Mouse (Mus musculus): ENCODE measurements around the gene Klk1b21. TPM values are rescaled to one million over a fixed set of nuclear protein-coding genes. Genes with fewer than 3 reads are reported as not detected.
"Not testable (repeated sequence)": the region's sequence is repeated elsewhere in the genome, so short reads cannot be mapped to it uniquely, and the experiment has no call there.

Gene Klk1b21
- polyA plus RNA-seq (2014; fragmentation: Nextera tagmentation; extraction: Ambion mirVana): not detected in 2 replicates

DNA sequence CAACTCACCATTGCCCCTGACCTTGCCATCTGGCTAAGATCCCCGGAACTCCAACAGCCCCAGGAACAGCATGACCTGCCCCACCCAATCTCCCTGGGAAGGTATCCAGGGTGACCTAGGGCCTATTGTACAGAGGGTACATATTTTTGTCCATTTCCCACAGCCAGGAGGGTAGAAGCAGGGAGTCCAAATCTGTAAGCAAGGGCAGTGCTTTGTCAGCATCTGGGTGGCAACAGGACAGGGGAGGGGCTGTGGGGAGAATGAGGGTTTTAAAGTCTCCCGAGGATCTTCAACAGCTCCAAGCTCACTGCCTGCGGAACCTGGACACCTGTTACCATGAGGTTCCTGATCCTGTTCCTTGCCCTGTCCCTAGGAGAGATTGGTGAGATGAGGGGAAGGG is at the start of gene Klk1b21:
Gene Klk1b21 (plus strand): TSS at position 301 of the 400 bp plus-strand sequence.
- not testable (repeated sequence) for H3K4me2 ChIP-seq; H3K36me3 ChIP-seq (ENCODE audit: control insufficient read depth, insufficient read depth, low read length); H3K9me3 ChIP-seq (ENCODE audit: control insufficient read depth, low read length); H3K4me3 ChIP-seq (ENCODE audit: low read depth, low read length); ATAC-seq (replicated peaks; ENCODE audit: low FRiP score); H3K4me1 ChIP-seq (replicated peaks; ENCODE audit: control insufficient read depth, insufficient read depth, low read length); H3K27ac ChIP-seq (ENCODE audit: low read depth, low read length); H3K9ac ChIP-seq (ENCODE audit: low read depth, low read length); H3K27me3 ChIP-seq (replicated peaks; ENCODE audit: control insufficient read depth, insufficient read depth, low read length); DNase-seq (ENCODE audit: low spot score)
- 63% methylated on average over 3 of the region's 3 CpGs for WGBS

DNA sequence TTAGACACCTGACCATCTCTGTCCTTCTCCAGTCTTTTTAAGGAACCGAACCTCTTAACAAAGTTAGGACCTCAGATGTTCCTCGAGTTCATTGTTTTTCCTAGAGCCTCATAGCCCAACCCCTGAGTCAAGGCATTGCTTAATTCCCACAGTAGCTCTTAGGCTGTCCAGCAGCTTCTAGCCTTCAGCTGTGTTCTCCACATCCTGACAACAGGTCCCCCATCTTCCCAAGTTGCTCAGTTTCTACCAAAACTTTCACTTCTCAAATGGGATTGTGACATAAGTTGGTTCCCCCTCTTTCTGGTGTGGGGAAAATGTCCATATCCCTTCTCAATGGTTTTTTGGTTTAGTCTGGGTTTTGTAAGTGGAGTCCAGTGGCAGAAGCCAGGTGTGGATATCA is 30.0 kb upstream of the Klk1b21 start:
- no peaks in the 10 kb centered on the region for H3K9me3 ChIP-seq (ENCODE audit: control insufficient read depth, low read length)
- H3K4me2 ChIP-seq: no peak overlapping the region
- H3K27ac ChIP-seq (ENCODE audit: low read depth, low read length): no peak overlapping the region
- no peak overlapping the region for H3K9ac ChIP-seq (ENCODE audit: low read depth, low read length)
- no peaks in the 10 kb centered on the region for H3K27me3 ChIP-seq (replicated peaks; ENCODE audit: control insufficient read depth, insufficient read depth, low read length)
- H3K36me3 ChIP-seq (ENCODE audit: control insufficient read depth, insufficient read depth, low read length): no peaks in the 10 kb centered on the region
- ATAC-seq (replicated peaks; ENCODE audit: low FRiP score) (no peak), DNase-seq (ENCODE audit: low spot score) (no peak)
- H3K4me1 ChIP-seq (replicated peaks; ENCODE audit: control insufficient read depth, insufficient read depth, low read length): no peaks in the 10 kb centered on the region
- 58% methylated on average over 2 of the region's 2 CpGs for WGBS
- no peak overlapping the region for H3K4me3 ChIP-seq (ENCODE audit: low read depth, low read length)

GRCm38 (mm10) chr7:44077703-44078102 is 24.4 kb upstream of the Klk1b21 start:
- no peak overlapping the region for H3K4me2 ChIP-seq
- no peaks in the 10 kb centered on the region for H3K27me3 ChIP-seq (replicated peaks; ENCODE audit: control insufficient read depth, insufficient read depth, low read length)
- DNase-seq (ENCODE audit: low spot score) (no peak), ATAC-seq (replicated peaks; ENCODE audit: low FRiP score) (no peak)
- H3K4me3 ChIP-seq (ENCODE audit: low read depth, low read length): no peak overlapping the region
- H3K27ac ChIP-seq (ENCODE audit: low read depth, low read length): no peak overlapping the region
- 88% methylated on average over 1 of the region's 1 CpGs for WGBS
- H3K36me3 ChIP-seq (ENCODE audit: control insufficient read depth, insufficient read depth, low read length): no peaks in the 10 kb centered on the region
- no peaks in the 10 kb centered on the region for H3K4me1 ChIP-seq (replicated peaks; ENCODE audit: control insufficient read depth, insufficient read depth, low read length)
- no peaks in the 10 kb centered on the region for H3K9me3 ChIP-seq (ENCODE audit: control insufficient read depth, low read length)
- no peak overlapping the region for H3K9ac ChIP-seq (ENCODE audit: low read depth, low read length)

- Histone ChIP-seq H3K9me3 (ENCODE audit: control insufficient read depth, low read length) (no peaks in the 10 kb centered on the region), H3K4me2 (no peak overlapping the region), H3K27ac (ENCODE audit: low read depth, low read length) (no peak overlapping the region), H3K4me1 (replicated peaks; ENCODE audit: control insufficient read depth, insufficient read depth, low read length) (no peaks in the 10 kb centered on the region), H3K36me3 (ENCODE audit: control insufficient read depth, insufficient read depth, low read length) (no peaks in the 10 kb centered on the region), H3K27me3 (replicated peaks; ENCODE audit: control insufficient read depth, insufficient read depth, low read length) (no peaks in the 10 kb centered on the region), H3K9ac (ENCODE audit: low read depth, low read length) (no peak overlapping the region), H3K4me3 (ENCODE audit: low read depth, low read length) (no peak overlapping the region)
- WGBS: 66% methylated on average over 1 of the region's 1 CpGs
- ATAC-seq (replicated peaks; ENCODE audit: low FRiP score) (no peak), DNase-seq (ENCODE audit: low spot score) (no peak)
These were observed 6.0 kb upstream of the Klk1b21 start for GRCm38 (mm10) chr7:44096111-44096510.

DNA sequence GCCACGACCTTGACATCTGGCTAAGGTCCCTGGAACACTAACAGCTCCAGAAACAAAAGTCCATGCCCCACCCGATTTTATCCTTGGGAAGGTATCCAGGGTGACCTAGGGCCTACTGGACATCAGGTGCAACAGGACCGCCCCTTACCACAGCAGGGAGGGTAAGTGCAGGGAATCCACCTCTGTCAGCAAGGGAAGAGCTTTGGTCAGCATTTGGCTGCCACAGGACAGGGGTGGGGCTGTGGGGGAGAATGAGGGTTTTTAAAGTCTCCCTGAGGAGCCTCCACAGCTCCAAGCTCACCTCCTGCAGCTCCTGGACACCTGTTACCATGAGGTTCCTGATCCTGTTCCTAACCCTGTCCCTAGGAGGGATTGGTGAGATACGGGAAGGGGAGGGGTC is 10.2 kb downstream of the Klk1b21 start, which contains the start of gene Klk1b22:
Gene Klk1b22 (plus strand): TSS at position 301 of the 400 bp plus-strand sequence.
- DNase-seq (ENCODE audit: low spot score): no peak
- Histone ChIP-seq H3K36me3 (ENCODE audit: control insufficient read depth, insufficient read depth, low read length) (no peaks in the 10 kb centered on the region), H3K27ac (ENCODE audit: low read depth, low read length) (no peak within 1 kb of the TSS), H3K4me3 (ENCODE audit: low read depth, low read length) (no peak within 1 kb of the TSS), H3K27me3 (replicated peaks; ENCODE audit: control insufficient read depth, insufficient read depth, low read length) (no peaks in the 10 kb centered on the region), H3K4me1 (replicated peaks; ENCODE audit: control insufficient read depth, insufficient read depth, low read length) (no peaks in the 10 kb centered on the region), H3K4me2 (no peak within 1 kb of the TSS), H3K9me3 (ENCODE audit: control insufficient read depth, low read length) (no peaks in the 10 kb centered on the region), H3K9ac (ENCODE audit: low read depth, low read length) (no peak within 1 kb of the TSS)
- ATAC-seq (replicated peaks; ENCODE audit: low FRiP score): no peak
- 61% methylated on average over 4 of the region's 4 CpGs for WGBS

DNA sequence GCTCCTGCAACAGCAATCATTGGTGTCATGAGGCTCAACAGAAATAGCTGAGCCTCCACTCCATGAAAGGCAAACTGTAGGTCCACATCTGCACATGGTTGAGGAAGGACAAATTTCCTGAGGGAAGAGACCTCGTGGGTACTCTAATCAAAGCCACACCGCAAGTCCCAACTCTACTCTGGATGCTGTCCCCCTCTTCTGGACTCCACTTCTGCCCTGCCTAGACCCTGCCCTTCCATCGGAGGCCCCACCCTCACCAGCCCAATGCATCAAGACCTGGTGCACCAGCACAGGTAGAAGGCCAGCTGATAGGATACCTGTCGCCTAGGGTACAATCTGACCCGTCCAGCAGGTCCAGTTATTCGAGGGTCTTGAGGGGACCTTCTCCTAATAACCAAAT is 21.3 kb downstream of the Klk1b21 start:
- no peak for ATAC-seq (replicated peaks; ENCODE audit: low FRiP score)
- H3K9ac ChIP-seq (ENCODE audit: low read depth, low read length): no peak overlapping the region
- no peaks in the 10 kb centered on the region for H3K27me3 ChIP-seq (replicated peaks; ENCODE audit: control insufficient read depth, insufficient read depth, low read length)
- no peak overlapping the region for H3K4me2 ChIP-seq
- 85% methylated on average over 6 of the region's 6 CpGs for WGBS
- no peak overlapping the region for H3K27ac ChIP-seq (ENCODE audit: low read depth, low read length)
- H3K36me3 ChIP-seq (ENCODE audit: control insufficient read depth, insufficient read depth, low read length): no peaks in the 10 kb centered on the region
- DNase-seq (ENCODE audit: low spot score): no peak
- no peaks in the 10 kb centered on the region for H3K4me1 ChIP-seq (replicated peaks; ENCODE audit: control insufficient read depth, insufficient read depth, low read length)
- no peak overlapping the region for H3K4me3 ChIP-seq (ENCODE audit: low read depth, low read length)
- H3K9me3 ChIP-seq (ENCODE audit: control insufficient read depth, low read length): no peaks in the 10 kb centered on the region

GRCm38 (mm10) chr7:44136467-44136866 is 34.3 kb downstream of the Klk1b21 start, which contains the start of gene Klk1b16:
Klk1b16 (plus strand) TSS chr7:44136767.
- Histone ChIP-seq H3K4me1 (replicated peaks; ENCODE audit: control insufficient read depth, insufficient read depth, low read length) (no peaks in the 10 kb centered on the region), H3K27ac (ENCODE audit: low read depth, low read length) (no peak within 1 kb of the TSS), H3K9ac (ENCODE audit: low read depth, low read length) (no peak within 1 kb of the TSS), H3K36me3 (ENCODE audit: control insufficient read depth, insufficient read depth, low read length) (no peaks in the 10 kb centered on the region), H3K4me3 (ENCODE audit: low read depth, low read length) (no peak within 1 kb of the TSS), H3K4me2 (no peak within 1 kb of the TSS), H3K9me3 (ENCODE audit: control insufficient read depth, low read length) (no peaks in the 10 kb centered on the region), H3K27me3 (replicated peaks; ENCODE audit: control insufficient read depth, insufficient read depth, low read length) (no peaks in the 10 kb centered on the region)
- WGBS: 80% methylated on average over 3 of the region's 3 CpGs
- DNase-seq (ENCODE audit: low spot score) (no peak), ATAC-seq (replicated peaks; ENCODE audit: low FRiP score) (no peak)

Other genes starting within 250 kb of the Klk1b21 start
- gene Klk4, start 221.2 kb upstream of the Klk1b21 start, polyA plus RNA-seq (2014; fragmentation: Nextera tagmentation; extraction: Ambion mirVana): 0.18 TPM in 1 of 2 replicates, not detected in the other
- not detected in 2 replicates for gene Klk15, start 168.6 kb upstream of the Klk1b21 start, polyA plus RNA-seq (2014; fragmentation: Nextera tagmentation; extraction: Ambion mirVana)
- not detected in 2 replicates for gene Klk1b8, start 151.7 kb upstream of the Klk1b21 start, polyA plus RNA-seq (2014; fragmentation: Nextera tagmentation; extraction: Ambion mirVana)
- gene Klk1b1, start 135.6 kb upstream of the Klk1b21 start, polyA plus RNA-seq (2014; fragmentation: Nextera tagmentation; extraction: Ambion mirVana): not detected in 2 replicates
- gene Klk1b9, start 126.3 kb upstream of the Klk1b21 start, polyA plus RNA-seq (2014; fragmentation: Nextera tagmentation; extraction: Ambion mirVana): not detected in 2 replicates
- gene Klk1b11, start 106.5 kb upstream of the Klk1b21 start, polyA plus RNA-seq (2014; fragmentation: Nextera tagmentation; extraction: Ambion mirVana): not detected in 2 replicates
- gene Klk1b26, start 90.2 kb upstream of the Klk1b21 start, polyA plus RNA-seq (2014; fragmentation: Nextera tagmentation; extraction: Ambion mirVana): not detected in 2 replicates
- not detected in 2 replicates for gene Klk1b27, start 50.0 kb upstream of the Klk1b21 start, polyA plus RNA-seq (2014; fragmentation: Nextera tagmentation; extraction: Ambion mirVana)
- not detected in 2 replicates for gene Klk1b22, start 10.3 kb downstream of the Klk1b21 start, polyA plus RNA-seq (2014; fragmentation: Nextera tagmentation; extraction: Ambion mirVana)
- gene Klk1b16, start 34.4 kb downstream of the Klk1b21 start, polyA plus RNA-seq (2014; fragmentation: Nextera tagmentation; extraction: Ambion mirVana): not detected in 2 replicates
- gene Klk1b24, start 85.9 kb downstream of the Klk1b21 start, polyA plus RNA-seq (2014; fragmentation: Nextera tagmentation; extraction: Ambion mirVana): not detected in 2 replicates
- gene Klk1b3, start 95.9 kb downstream of the Klk1b21 start, polyA plus RNA-seq (2014; fragmentation: Nextera tagmentation; extraction: Ambion mirVana): not detected in 2 replicates
- not detected in 2 replicates for gene Klk1b4, start 105.1 kb downstream of the Klk1b21 start, polyA plus RNA-seq (2014; fragmentation: Nextera tagmentation; extraction: Ambion mirVana)
- not detected in 2 replicates for gene Klk1b5, start 113.6 kb downstream of the Klk1b21 start, polyA plus RNA-seq (2014; fragmentation: Nextera tagmentation; extraction: Ambion mirVana)
- not detected in 2 replicates for gene Klk1, start 123.0 kb downstream of the Klk1b21 start, polyA plus RNA-seq (2014; fragmentation: Nextera tagmentation; extraction: Ambion mirVana)
- not detected in 2 replicates for gene Gm36864, start 133.8 kb downstream of the Klk1b21 start, polyA plus RNA-seq (2014; fragmentation: Nextera tagmentation; extraction: Ambion mirVana)
- gene 1700028J19Rik, start 144.4 kb downstream of the Klk1b21 start, polyA plus RNA-seq (2014; fragmentation: Nextera tagmentation; extraction: Ambion mirVana): 1.5 and 2.0 TPM in 2 replicates
- gene 2410002F23Rik, start 144.4 kb downstream of the Klk1b21 start, polyA plus RNA-seq (2014; fragmentation: Nextera tagmentation; extraction: Ambion mirVana): 109 and 117 TPM in 2 replicates
- not detected in 2 replicates for gene Acp4, start 155.1 kb downstream of the Klk1b21 start, polyA plus RNA-seq (2014; fragmentation: Nextera tagmentation; extraction: Ambion mirVana)
- not detected in 2 replicates for gene Gm15517, start 159.1 kb downstream of the Klk1b21 start, polyA plus RNA-seq (2014; fragmentation: Nextera tagmentation; extraction: Ambion mirVana)
- 0.90 and 1.1 TPM in 2 replicates for gene Clec11a, start 204.6 kb downstream of the Klk1b21 start, polyA plus RNA-seq (2014; fragmentation: Nextera tagmentation; extraction: Ambion mirVana)
- gene Shank1, start 207.9 kb downstream of the Klk1b21 start, polyA plus RNA-seq (2014; fragmentation: Nextera tagmentation; extraction: Ambion mirVana): 0.62 and 0.69 TPM in 2 replicates